Mouse (Mus musculus) liver, embryonic 11.5 days (tissue): ENCODE data around the gene Marcksl1. TPM values are rescaled to one million over a fixed set of nuclear protein-coding genes. Genes with fewer than 3 reads are reported as not detected.
A peak's percentile ranks its signal among the peaks of the same experiment; 100 is the strongest.
"Not testable (repeated sequence)": the region's sequence is repeated elsewhere in the genome, so short reads cannot be mapped to it uniquely, and the experiment has no call there.

ENCODE experiments used
- ATAC-seq: fragments of 200-750 bp; cut with Nextera tagmentation; replicated peaks from 2 replicates; pipeline ENCODE4 v1.8.0; 2017; ENCODE audit warnings: moderate number of reproducible peaks, mild to moderate bottlenecking, moderate TSS enrichment, moderate library complexity; ENCODE audit not compliant: low FRiP score
- DNase-seq: peaks from one replicate; pipeline ENCODE4 v3.0.0-alpha.2; 2017; ENCODE audit warnings: low spot score
- H3K27ac ChIP-seq: fragments of 300-500 bp; sonication (generic); 2 replicates; pipeline ENCODE4 v1.5.1; 2014; ENCODE audit warnings: mild to moderate bottlenecking, low read depth, low read length, control low read depth
- H3K27me3 ChIP-seq: fragments of 300-500 bp; sonication (generic); replicated peaks from 2 replicates; pipeline ENCODE4 v1.6.1; 2014; ENCODE audit warnings: low read length, mixed read lengths; ENCODE audit not compliant: control insufficient read depth, insufficient read depth
- H3K36me3 ChIP-seq: fragments of 300-500 bp; sonication (generic); 2 replicates; pipeline ENCODE4 v1.6.1; 2014; ENCODE audit warnings: mild to moderate bottlenecking, low read length, moderate library complexity, mixed read lengths; ENCODE audit not compliant: control insufficient read depth, insufficient read depth
- H3K4me1 ChIP-seq: fragments of 300-500 bp; sonication (generic); replicated peaks from 2 replicates; pipeline ENCODE4 v1.6.1; 2014; ENCODE audit warnings: low read length, mixed read lengths; ENCODE audit not compliant: control insufficient read depth, insufficient read depth
- H3K4me2 ChIP-seq: fragments of 300-500 bp; sonication (generic); 2 replicates; pipeline ENCODE4 v1.6.1; 2014; ENCODE audit warnings: mild to moderate bottlenecking, control low read depth, moderate library complexity
- H3K4me3 ChIP-seq: fragments of 300-500 bp; sonication (generic); 2 replicates; pipeline ENCODE4 v1.5.1; 2014; ENCODE audit warnings: low read depth, low read length, control low read depth
- H3K9ac ChIP-seq: fragments of 300-500 bp; sonication (generic); 2 replicates; pipeline ENCODE4 v1.6.1; 2014; ENCODE audit warnings: low read depth, low read length, control low read depth
- H3K9me3 ChIP-seq: fragments of 300-500 bp; sonication (generic); 2 replicates; pipeline ENCODE4 v1.6.1; 2016; ENCODE audit warnings: low read length, inconsistent platforms, mixed read lengths; ENCODE audit not compliant: control insufficient read depth
- WGBS: fragments of 180-500 bp; shearing (Covaris S2); extraction: QIAGEN DNeasy Blood & Tissue Kit; methylation state at CpG from one replicate; pipeline ENCODE4 v1.1.7; 2014; 5-methylcytosine and 5-hydroxymethylcytosine counted together
- polyA plus RNA-seq: library from polyadenylated mRNA; unstranded; fragments of >200 nt; fragmentation: Nextera tagmentation; extraction: Ambion mirVana; gene quantifications from 2 replicates; pipeline ENCODE4 v1.2.1, GENCODE M21; 2014

The Marcksl1 gene
- polyA plus RNA-seq, 1 experiment from 2014 or later = 395 TPM

DNA sequence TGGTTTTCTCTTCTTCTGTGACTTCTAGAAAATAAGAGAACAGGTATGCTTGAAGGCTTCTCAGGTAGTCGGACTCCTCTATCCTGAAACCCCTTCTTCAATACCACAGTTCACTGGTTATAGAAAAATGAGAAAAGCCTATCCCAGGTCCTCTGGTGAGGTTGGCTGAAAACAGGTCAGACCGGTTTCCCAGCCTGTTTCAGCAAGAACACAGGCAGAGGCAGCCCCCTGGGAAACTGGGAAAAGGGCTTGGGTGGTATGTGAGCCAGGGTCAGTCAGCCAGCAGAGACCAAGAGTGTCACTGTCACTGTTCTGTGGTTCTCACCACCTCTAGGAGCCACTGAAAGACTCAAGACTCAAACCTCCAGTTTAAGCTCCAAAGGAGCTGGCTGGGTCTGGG lies 3.5 kb downstream of the Marcksl1 start:
- Histone ChIP-seq H3K4me3 (no peak overlapping the region), H3K4me1 (peaks cover 9% of the 10 kb centered on the region), H3K9me3 (no peaks in the 10 kb centered on the region), H3K36me3 (peaks cover 33% of the 10 kb centered on the region), H3K27me3 (peaks cover 3% of the 10 kb centered on the region; the same call in 1 of the 2 replicates), H3K9ac (no peak overlapping the region), H3K4me2 (no peak overlapping the region), H3K27ac (no peak overlapping the region)
- ATAC-seq (no peak), DNase-seq (no peak)
- WGBS = 62% methylated on average over 2 of the region's 2 CpGs

DNA sequence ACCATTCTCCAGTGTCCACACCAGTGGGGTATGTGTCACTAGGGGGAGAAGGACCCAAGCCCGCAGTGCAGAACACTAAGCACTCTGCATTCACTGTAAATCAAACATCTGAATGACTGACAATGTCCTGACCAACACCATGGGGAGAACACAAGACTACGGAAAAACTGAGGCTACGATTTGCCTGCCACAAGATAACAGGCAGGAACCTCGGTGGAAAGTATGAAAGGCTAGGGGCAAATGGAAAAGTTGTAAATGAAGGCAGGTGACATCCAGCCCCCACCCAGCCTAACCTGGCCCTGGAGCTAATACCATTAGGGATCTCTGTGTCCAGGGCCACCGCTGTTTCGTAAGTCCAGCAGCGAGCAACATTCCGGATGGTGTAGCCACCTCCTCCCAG lies 5.1 kb downstream of the Marcksl1 start:
- no peaks in the 10 kb centered on the region for H3K27me3 ChIP-seq
- WGBS = 90% methylated on average over 7 of the region's 8 CpGs
- no peak overlapping the region for H3K4me3 ChIP-seq
- no peak overlapping the region for H3K4me2 ChIP-seq
- H3K4me1 ChIP-seq = no peaks in the 10 kb centered on the region
- no peak overlapping the region for H3K27ac ChIP-seq
- DNase-seq (no peak), ATAC-seq (no peak)
- peaks cover 47% of the 10 kb centered on the region for H3K36me3 ChIP-seq
- H3K9ac ChIP-seq = no peak overlapping the region
- H3K9me3 ChIP-seq = no peaks in the 10 kb centered on the region

DNA sequence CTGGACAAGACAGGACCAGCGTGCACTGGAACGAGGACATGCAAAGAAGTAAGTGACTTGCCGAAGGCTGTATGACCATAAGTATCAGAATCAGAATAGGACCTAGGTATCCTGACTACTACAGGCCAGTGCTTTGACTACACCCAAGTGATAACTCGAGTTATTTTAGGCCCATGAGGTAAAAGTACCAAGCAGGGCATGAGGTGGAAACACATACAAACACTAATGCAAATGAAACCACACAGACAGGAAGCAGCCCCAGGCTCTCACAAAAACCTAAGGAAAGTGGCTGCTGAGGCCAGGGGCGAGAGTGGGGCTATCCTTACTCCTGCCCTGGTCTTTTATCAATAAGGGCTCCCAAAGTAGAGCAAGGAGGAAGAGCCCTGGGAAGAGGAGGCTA lies 12.0 kb downstream of the Marcksl1 start:
- no peak for DNase-seq
- Histone ChIP-seq H3K4me2 (no peak overlapping the region), H3K36me3 (peaks cover 50% of the 10 kb centered on the region), H3K4me1 (no peaks in the 10 kb centered on the region), H3K4me3 (no peak overlapping the region), H3K27me3 (no peaks in the 10 kb centered on the region), H3K27ac (no peak overlapping the region), H3K9me3 (no peaks in the 10 kb centered on the region), H3K9ac (no peak overlapping the region)
- no peak for ATAC-seq
- WGBS = 89% methylated on average over 5 of the region's 5 CpGs

DNA sequence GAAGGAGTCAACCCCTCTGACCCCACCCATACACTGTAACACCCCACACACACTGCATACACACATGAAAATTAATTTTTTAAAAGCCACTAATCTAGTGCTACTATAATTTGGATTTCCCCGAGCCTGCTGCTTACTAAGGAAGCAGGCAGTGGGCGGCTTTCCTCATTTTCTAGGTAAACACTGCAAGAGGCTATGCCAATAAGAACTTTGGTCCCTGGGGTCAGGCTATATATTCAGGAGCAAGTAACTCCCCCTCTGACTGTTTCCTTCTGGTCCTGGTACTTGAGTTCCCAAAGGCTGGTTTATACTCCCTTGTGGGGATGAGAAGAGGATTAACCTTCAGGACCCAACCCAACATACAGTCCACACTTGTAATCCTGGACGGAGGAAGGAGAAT lies 12.5 kb downstream of the Marcksl1 start:
- Histone ChIP-seq H3K9me3 (no peaks in the 10 kb centered on the region), H3K4me3 (no peak overlapping the region), H3K27ac (no peak overlapping the region), H3K9ac (no peak overlapping the region), H3K4me1 (no peaks in the 10 kb centered on the region), H3K27me3 (no peaks in the 10 kb centered on the region), H3K4me2 (no peak overlapping the region), H3K36me3 (peaks cover 50% of the 10 kb centered on the region)
- no peak for ATAC-seq
- WGBS = 88% methylated on average over 3 of the region's 3 CpGs
- DNase-seq = no peak

DNA sequence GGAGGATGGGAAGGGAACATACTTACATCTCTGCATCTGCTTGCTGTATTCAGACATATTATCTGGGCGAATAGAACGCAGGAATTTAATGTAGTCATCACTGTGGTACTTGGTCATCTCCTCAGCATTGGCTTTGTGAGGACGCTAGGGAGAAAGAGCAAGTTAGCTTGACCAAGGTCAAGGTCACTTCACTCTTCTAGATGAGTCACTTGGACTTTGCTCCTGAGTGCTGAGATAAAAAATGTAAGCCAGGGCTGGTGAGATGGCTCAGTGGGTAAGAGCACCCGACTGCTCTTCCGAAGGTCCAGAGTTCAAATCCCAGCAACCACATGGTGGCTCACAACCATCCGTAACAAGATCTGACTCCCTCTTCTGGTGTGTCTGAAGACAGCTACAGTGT lies 15.5 kb downstream of the Marcksl1 start:
- H3K27ac ChIP-seq, H3K27me3 ChIP-seq, H3K9ac ChIP-seq, ATAC-seq, H3K4me3 ChIP-seq, H3K4me2 ChIP-seq, DNase-seq, H3K4me1 ChIP-seq, H3K9me3 ChIP-seq: not testable (repeated sequence)
- 91% methylated on average over 5 of the region's 6 CpGs for WGBS
- peaks cover 33% of the 10 kb centered on the region for H3K36me3 ChIP-seq

DNA sequence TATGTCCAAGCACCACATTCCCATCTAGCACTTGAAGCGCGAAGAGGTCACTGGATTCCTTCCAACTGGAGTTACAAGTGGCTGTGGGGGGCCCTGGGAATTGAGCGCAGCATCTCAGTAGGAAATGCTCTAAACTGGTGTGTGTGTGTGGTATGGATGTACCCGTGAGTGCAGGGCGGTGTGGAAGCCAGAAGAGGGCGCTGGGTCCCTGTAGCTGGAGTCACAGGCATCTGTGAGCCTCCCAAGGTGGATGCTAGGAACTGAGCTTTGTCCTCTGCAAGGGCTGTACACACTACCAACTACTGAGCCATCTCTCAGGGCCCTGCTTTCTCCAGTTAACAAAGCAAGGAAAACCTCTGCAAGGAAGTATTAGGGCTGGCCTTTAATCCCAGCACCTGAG lies 26.6 kb downstream of the Marcksl1 start:
- Histone ChIP-seq H3K9me3 (no peaks in the 10 kb centered on the region), H3K9ac (no peak overlapping the region), H3K27me3 (no peaks in the 10 kb centered on the region), H3K4me3 (no peak overlapping the region), H3K27ac (no peak overlapping the region), H3K4me2 (no peak overlapping the region), H3K36me3 (peaks cover 9% of the 10 kb centered on the region; the same call in 1 of the 2 replicates), H3K4me1 (peaks cover 13% of the 10 kb centered on the region)
- DNase-seq (no peak), ATAC-seq (no peak)
- WGBS = 92% methylated on average over 6 of the region's 6 CpGs

DNA sequence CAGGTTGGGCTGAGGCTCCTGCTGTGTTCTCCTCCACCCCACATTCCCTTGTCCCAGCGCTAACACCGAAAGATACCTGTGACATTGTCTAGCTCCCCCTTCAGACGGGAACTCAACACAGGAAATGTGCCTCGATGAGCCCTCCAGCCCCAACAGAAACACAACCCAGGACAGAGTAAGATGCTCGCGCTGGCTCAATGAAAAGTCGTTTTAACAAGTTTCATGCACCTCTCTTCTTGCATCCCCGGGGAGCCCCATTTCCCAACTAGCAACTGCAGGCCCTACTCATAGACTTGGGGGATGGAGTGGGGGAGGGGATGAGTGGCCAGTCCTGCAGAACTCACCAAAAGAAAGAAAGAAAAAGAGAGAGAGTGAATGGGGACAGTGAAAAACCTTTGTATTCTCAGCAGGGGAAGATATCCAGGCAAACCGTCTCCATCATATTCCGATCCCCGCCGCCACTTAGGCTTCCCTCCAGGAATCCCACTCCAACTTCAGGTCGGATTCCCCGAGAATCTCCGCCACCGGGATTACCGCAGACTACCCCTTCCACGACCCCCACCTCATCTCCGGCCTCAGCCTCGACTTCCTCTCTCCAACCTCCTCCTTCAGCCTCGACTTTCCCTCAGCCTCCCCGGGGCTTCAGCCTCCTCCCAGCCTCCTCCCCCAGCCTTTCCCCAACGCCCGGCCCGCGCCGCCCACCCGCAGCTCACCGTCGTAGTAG lies 28.6 kb downstream of the Marcksl1 start:
- Histone ChIP-seq H3K9ac (peak overlapping the region; percentile 95), H3K27ac (peak overlapping the region; percentile 82), H3K4me3 (peak overlapping the region; percentile 94), H3K9me3 (no peaks in the 10 kb centered on the region), H3K4me1 (peaks cover 13% of the 10 kb centered on the region), H3K4me2 (peak overlapping the region; percentile 76), H3K36me3 (peaks cover 9% of the 10 kb centered on the region; the same call in 1 of the 2 replicates), H3K27me3 (no peaks in the 10 kb centered on the region)
- ATAC-seq (no peak), DNase-seq (peak; percentile 45)
- under 1% methylated on average over 30 of the region's 30 CpGs for WGBS

DNA sequence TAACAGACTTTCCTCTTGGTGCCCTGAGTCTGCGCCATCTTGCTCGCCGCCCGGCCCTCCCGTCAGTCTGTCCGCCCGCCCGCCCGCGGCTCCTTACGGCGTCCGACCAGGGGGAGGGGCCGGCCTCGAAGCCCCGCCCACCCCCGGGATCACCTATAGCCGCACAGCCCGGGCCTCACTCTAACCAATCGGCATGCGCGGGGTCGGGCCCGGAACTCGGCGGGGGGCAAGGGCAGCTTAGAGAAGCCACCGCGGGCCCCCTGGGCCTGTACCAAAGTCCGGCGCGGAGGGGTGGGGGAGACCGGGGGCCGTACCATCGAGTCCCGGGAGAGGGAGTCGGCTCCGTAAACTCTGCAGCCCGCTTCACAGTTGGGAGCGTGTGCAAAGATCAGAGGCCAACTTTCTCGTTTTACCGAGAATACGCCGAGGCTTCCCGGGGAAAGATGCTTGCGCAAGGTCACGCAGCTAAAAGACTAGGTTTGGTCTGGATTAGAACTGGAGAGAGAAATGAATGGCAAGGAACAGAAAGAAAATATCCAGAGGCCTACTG lies 29.3 kb downstream of the Marcksl1 start, which contains the start of gene Hdac1:
Hdac1 (minus strand) TSS at position 122 of the 550 bp plus-strand sequence.
- Histone ChIP-seq H3K4me3 (peak within 1 kb of the TSS; percentile 94), H3K36me3 (peaks cover 9% of the 10 kb centered on the region; the same call in 1 of the 2 replicates), H3K4me2 (peak within 1 kb of the TSS; percentile 76), H3K9me3 (no peaks in the 10 kb centered on the region), H3K27ac (peak within 1 kb of the TSS; percentile 82), H3K9ac (peak within 1 kb of the TSS; percentile 95), H3K4me1 (peaks cover 13% of the 10 kb centered on the region), H3K27me3 (no peaks in the 10 kb centered on the region)
- under 1% methylated on average over 46 of the region's 46 CpGs for WGBS
- DNase-seq (peak; percentile 99), ATAC-seq (peak; percentile 100)

DNA sequence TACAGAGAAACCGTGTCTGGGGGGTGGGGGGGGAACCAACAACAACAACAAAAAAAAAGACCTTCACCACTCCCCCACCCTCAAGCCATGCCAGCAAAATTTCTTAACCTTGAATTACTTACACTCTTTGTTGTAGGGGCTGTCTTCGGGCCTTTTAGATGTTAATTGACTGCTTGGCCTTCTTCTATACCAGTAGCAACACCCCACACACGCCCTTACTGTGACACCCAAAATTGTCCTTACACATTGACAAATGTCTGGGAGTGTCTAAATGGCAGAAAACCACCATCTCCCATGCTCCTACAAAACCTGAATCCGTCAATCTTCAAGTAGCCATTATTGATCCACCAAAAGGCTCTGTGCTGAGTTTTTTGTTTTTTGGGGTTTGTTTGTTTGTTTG lies 30.7 kb downstream of the Marcksl1 start:
- Histone ChIP-seq H3K4me2 (no peak overlapping the region), H3K9ac (no peak overlapping the region), H3K4me3 (no peak overlapping the region), H3K27me3 (no peaks in the 10 kb centered on the region), H3K4me1 (peaks cover 13% of the 10 kb centered on the region), H3K27ac (no peak overlapping the region), H3K9me3 (no peaks in the 10 kb centered on the region), H3K36me3 (peaks cover 6% of the 10 kb centered on the region; the same call in 1 of the 2 replicates)
- ATAC-seq = no peak
- WGBS = 88% methylated on average over 4 of the region's 4 CpGs
- no peak for DNase-seq
